Mouse (Mus musculus) liver, adult 10 weeks (tissue): ENCODE data around the gene Gimap1. TPM values are rescaled to one million over a fixed set of nuclear protein-coding genes. Genes with fewer than 3 reads are reported as not detected.

Experiments used
- polyA plus RNA-seq: library from polyadenylated mRNA; stranded (reverse); fragments of 350-450 nt; fragmentation: Illumina TruSeq; extraction: RNeasy Lipid Tissue Mini Kit (QIAGEN cat#74804); gene quantifications from one replicate; pipeline ENCODE4 v1.2.3, GENCODE M21; 2014; ENCODE audit warnings: low read depth, low replicate concordance

Gimap1 gene
- polyA plus RNA-seq = not detected

DNA sequence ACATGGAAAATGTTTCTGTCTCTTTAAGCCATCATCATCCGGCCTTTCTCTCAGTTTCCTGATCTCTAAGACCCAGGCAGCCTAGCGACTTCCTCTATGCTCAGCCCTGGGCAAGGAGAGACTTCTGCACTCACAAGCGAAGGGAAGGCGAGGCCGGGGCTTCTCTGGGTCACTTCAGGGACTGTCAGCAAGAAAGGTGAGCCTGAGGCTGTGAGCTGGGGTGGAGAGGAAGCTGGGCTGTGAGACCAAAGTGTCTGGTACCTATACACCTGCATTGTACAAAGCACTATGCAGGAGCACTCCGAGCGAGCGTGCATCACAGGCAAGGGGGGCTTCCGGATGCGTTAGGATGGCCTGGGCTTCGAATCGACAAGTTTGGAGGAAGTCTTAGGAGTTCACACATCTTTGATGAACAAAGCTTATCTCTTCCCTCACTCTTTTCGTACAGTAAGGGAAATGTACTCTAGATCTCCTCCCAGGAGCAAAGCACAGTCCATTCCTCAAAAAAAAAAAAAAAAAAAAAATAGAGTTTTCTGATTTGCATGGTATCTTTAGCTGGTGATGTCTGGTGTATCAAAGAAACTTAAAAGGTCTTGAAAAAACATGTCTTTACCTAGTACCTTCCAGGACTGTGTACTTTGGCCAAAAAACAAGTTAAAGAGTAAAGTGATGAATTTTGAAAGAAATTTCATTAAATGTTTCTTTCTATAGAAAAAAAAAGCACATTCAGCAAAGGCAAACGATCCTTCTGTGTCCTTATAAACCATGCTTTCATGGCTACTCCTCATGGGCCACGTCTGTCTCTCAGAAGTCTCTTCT, at the start of gene Gimap1:
Gene Gimap1 (plus strand): TSS at position 94 of the 819 bp plus-strand sequence.

DNA sequence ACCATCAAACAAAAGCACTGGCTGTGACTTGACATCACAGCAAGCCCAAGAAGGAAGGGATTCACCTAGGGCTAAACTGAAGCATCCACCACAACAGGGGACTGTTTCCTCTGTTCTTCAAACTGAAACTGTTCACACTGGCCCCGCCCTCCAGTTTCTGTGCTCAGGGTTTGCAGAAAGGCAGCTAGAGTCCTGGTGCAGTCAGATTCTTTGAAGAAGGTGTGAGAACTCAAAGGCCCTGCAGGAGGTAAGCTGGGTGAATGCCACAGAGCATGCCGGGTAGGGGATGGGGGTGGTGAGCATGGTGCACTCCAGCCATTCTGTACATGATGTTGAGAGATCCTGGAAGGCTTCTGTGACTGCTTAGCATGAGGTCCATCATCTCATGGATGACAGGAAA, 20.4 kb upstream of the Gimap1 start, which contains the start of the genes Gm28053 and Gimap7:
Gene Gm28053 (plus strand): TSS at position 153 of the 400 bp plus-strand sequence.
Gene Gimap7 (plus strand): TSS at position 167 of the 400 bp plus-strand sequence.

DNA sequence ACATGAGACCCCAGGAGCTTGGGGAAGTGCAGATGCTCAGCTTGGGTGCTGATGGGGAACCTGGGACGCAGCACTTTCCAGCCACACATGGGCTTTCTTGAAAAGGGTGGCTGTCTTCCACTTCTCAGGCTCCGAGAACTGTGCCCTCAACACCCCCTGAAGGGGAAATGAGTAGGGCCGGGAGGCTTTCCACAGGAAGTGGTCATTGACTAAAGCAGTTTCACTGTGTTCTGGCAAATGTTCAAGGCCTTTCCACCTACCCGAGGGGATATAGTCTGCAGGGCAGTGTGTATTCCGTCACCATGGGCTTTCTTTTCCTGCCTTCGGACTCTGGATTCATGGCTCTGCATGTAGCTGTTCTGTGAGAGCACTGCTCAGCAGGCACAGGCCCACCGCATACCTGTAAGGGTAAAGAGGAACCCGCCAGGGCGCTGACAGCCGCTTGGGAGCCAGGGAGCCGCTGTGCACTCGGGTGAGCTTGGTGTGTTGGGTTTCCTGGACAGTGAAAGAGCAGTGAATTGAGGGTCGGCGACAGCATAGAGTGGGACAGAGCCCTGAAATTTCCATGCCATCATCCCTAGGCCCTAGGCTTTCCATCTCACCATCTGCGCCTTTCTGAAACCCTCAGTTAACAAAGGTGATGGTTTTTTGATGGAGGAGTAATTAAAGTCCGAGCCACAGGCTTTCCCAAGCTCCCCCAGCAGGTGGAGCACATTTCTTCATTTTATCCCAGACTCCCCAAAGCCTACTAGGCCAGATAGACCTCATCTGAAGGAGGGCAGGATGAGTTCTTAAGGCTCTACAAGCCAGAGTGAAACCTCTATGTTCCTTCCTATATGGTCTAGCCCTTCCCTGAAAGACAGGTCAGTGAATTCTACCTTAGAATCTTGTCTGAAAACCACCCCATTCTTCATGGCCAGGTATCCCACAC, 7.4 kb downstream of the Gimap1 start, which contains the start of gene Gimap5:
Gene Gimap5 (plus strand): TSS at position 239 of the 931 bp plus-strand sequence.

DNA sequence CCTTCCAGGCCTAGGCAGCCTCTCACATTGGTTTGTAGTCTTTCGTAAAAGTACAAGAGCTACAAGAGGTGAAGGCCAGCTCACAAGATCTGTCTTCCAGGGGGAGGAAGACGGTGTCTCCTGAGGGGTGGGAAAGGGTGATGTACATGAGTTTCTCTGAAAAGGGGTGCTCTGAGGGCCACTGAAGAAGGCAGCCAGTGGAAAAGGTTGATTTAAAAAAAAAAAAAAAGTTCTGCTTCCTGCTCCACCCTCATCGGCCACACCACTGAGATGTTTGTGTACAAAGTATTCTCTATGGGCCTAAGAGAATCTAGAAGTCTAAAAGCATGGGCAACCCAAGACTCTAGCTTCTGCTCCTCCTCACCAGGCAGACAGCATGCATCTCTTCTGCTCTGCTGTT, 31.8 kb downstream of the Gimap1 start, which contains the start of gene Gimap3:
Gene Gimap3 (minus strand): TSS at position 156 of the 400 bp plus-strand sequence.

Other genes starting within 250 kb of the Gimap1 start
- 0.40 TPM for gene Atp6v0e2, start 201.4 kb upstream of the Gimap1 start, polyA plus RNA-seq
- 5.0 TPM for gene Lrrc61, start 184.3 kb upstream of the Gimap1 start, polyA plus RNA-seq
- 262 TPM for gene Rarres2, start 166.3 kb upstream of the Gimap1 start, polyA plus RNA-seq
- not detected for gene Gm45021, start 149.4 kb upstream of the Gimap1 start, polyA plus RNA-seq
- gene Repin1, start 145.2 kb upstream of the Gimap1 start, polyA plus RNA-seq = 15.9 TPM
- not detected for gene Gm44965, start 145.1 kb upstream of the Gimap1 start, polyA plus RNA-seq
- 0.08 TPM for gene Zfp775, start 137.0 kb upstream of the Gimap1 start, polyA plus RNA-seq
- gene AI854703, start 112.3 kb upstream of the Gimap1 start, polyA plus RNA-seq = not detected
- gene Gimap8, start 91.8 kb upstream of the Gimap1 start, polyA plus RNA-seq = 8.2 TPM
- gene Gimap9, start 62.9 kb upstream of the Gimap1 start, polyA plus RNA-seq = 31.5 TPM
- gene Gimap4, start 54.5 kb upstream of the Gimap1 start, polyA plus RNA-seq = 32.8 TPM
- gene Gimap6, start 30.8 kb upstream of the Gimap1 start, polyA plus RNA-seq = 17.0 TPM
- not detected for gene Gm28053, start 20.4 kb upstream of the Gimap1 start, polyA plus RNA-seq
- 1.3 TPM for gene Gimap7, start 20.4 kb upstream of the Gimap1 start, polyA plus RNA-seq
- 0.87 TPM for gene Gimap5, start 7.1 kb downstream of the Gimap1 start, polyA plus RNA-seq
- 1.8 TPM for gene Gimap3, start 31.8 kb downstream of the Gimap1 start, polyA plus RNA-seq
- 74.1 TPM for gene Tmem176a, start 101.9 kb downstream of the Gimap1 start, polyA plus RNA-seq
- gene Tmem176b, start 102.4 kb downstream of the Gimap1 start, polyA plus RNA-seq = 51.6 TPM
- gene Aoc1, start 133.8 kb downstream of the Gimap1 start, polyA plus RNA-seq = not detected
- not detected for gene 1600015I10Rik, start 190.8 kb downstream of the Gimap1 start, polyA plus RNA-seq
- not detected for gene Doxl2, start 235.9 kb downstream of the Gimap1 start, polyA plus RNA-seq
- gene Svs1, start 247.8 kb downstream of the Gimap1 start, polyA plus RNA-seq = not detected